Mouse (Mus musculus) forebrain, embryonic 11.5 days (tissue): Measurements from ENCODE around the gene En2. TPM values are rescaled to one million over a fixed set of nuclear protein-coding genes. Genes with fewer than 3 reads are reported as not detected.

ENCODE experiments used
- ATAC-seq: fragments of 200-750 bp; cut with Nextera tagmentation; replicated peaks from 2 replicates; pipeline ENCODE4 v1.8.0; 2017; ENCODE audit warnings: moderate TSS enrichment; ENCODE audit not compliant: low FRiP score
- DNase-seq: peaks from one replicate; pipeline ENCODE4 v3.0.0-alpha.2; 2017; ENCODE audit warnings: low spot score
- H3K27ac ChIP-seq: fragments of 300-500 bp; sonication (generic); 2 replicates; pipeline ENCODE4 v1.5.1; 2014; ENCODE audit warnings: low read depth, low read length
- H3K27me3 ChIP-seq: fragments of 300-500 bp; sonication (generic); 2 replicates; pipeline ENCODE4 v1.6.1; 2014; ENCODE audit warnings: mild to moderate bottlenecking, low read length, mixed read lengths; ENCODE audit not compliant: control insufficient read depth, insufficient read depth
- H3K36me3 ChIP-seq: fragments of 300-500 bp; sonication (generic); 2 replicates; pipeline ENCODE4 v1.6.1; 2014; ENCODE audit warnings: mild to moderate bottlenecking, low read length, moderate library complexity, mixed read lengths; ENCODE audit not compliant: control insufficient read depth, insufficient read depth
- H3K4me1 ChIP-seq: fragments of 300-500 bp; sonication (generic); replicated peaks from 2 replicates; pipeline ENCODE4 v1.6.1; 2014; ENCODE audit warnings: low read length, mixed read lengths; ENCODE audit not compliant: control insufficient read depth, insufficient read depth
- H3K4me2 ChIP-seq: fragments of 300-500 bp; sonication (generic); 2 replicates; pipeline ENCODE4 v1.6.1; 2014; ENCODE audit warnings: low read depth, mild to moderate bottlenecking, low read length, moderate library complexity, mixed read lengths; ENCODE audit not compliant: severe bottlenecking
- H3K4me3 ChIP-seq: fragments of 300-500 bp; sonication (generic); 2 replicates; pipeline ENCODE4 v1.5.1; 2014; ENCODE audit warnings: low read depth, low read length
- H3K9ac ChIP-seq: fragments of 300-500 bp; sonication (generic); 2 replicates; pipeline ENCODE4 v1.6.1; 2014; ENCODE audit warnings: low read length
- H3K9me3 ChIP-seq: fragments of 300-500 bp; sonication (generic); 2 replicates; pipeline ENCODE4 v1.6.1; 2016; ENCODE audit warnings: low read length, mixed read lengths; ENCODE audit not compliant: control insufficient read depth
- WGBS: fragments of 180-500 bp; shearing (Covaris S2); extraction: QIAGEN DNeasy Blood & Tissue Kit; methylation state at CpG from one replicate; pipeline ENCODE4 v1.1.7; 2014; 5-methylcytosine and 5-hydroxymethylcytosine counted together
- polyA plus RNA-seq: library from polyadenylated mRNA; unstranded; fragments of >200 nt; fragmentation: Nextera tagmentation; extraction: Ambion mirVana; gene quantifications from 2 replicates; pipeline ENCODE4 v1.2.1, GENCODE M21; 2014

The En2 gene
- polyA plus RNA-seq, 1 experiment from 2014 or later, result not detected

DNA sequence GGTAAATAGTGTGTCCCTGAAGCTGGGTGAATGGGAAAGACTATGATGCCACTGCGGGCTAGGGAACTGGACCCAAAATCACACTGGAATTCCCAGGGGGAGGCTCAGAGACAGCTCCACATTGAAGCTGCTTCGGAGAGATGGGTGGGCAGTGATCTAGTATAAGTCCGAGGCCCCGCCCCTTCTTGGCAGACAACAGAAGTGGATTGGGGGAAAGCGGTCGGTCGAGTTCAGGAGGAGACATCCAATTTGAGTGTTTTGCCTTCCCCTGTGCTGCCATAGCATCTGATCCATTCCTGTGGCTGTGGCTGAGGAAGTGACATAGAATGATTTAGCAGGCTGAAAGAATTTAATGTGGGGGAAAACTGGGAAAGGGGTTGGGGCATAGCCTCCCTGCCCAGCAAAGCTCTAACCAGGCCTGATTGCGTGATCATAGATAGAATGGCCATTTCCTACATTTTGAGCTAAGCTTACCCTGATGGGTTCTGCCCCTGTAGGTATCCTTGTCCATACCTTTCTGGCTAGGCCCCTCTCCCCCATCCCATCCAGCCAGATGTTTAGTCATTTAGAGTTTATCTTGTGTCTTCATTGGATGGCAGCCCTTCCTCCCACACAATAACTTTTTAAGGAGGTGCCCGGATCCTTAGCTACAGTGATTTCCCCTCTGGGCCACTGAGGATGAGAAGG is 8.3 kb upstream of the En2 start:
- H3K4me1 ChIP-seq, result peaks cover 5% of the 10 kb centered on the region; the same call in 1 of the 2 replicates
- DNase-seq (no peak), ATAC-seq (no peak)
- H3K9me3 ChIP-seq, result no peaks in the 10 kb centered on the region
- H3K36me3 ChIP-seq, result no peaks in the 10 kb centered on the region
- H3K9ac ChIP-seq, result no peak overlapping the region
- H3K27me3 ChIP-seq, result peaks cover 66% of the 10 kb centered on the region
- no peak overlapping the region for H3K4me3 ChIP-seq
- 3% methylated on average over 9 of the region's 9 CpGs for whole genome bisulfite sequencing
- H3K4me2 ChIP-seq, result no peak overlapping the region
- no peak overlapping the region for H3K27ac ChIP-seq

- Histone ChIP-seq H3K9ac (no peak overlapping the region), H3K9me3 (no peaks in the 10 kb centered on the region), H3K4me2 (peak overlapping the region; percentile 37), H3K27me3 (peaks cover 70% of the 10 kb centered on the region), H3K27ac (no peak overlapping the region), H3K4me3 (no peak overlapping the region), H3K4me1 (peaks cover 5% of the 10 kb centered on the region; the same call in 1 of the 2 replicates), H3K36me3 (no peaks in the 10 kb centered on the region)
- ATAC-seq (no peak), DNase-seq (no peak)
- 2% methylated on average over 17 of the region's 17 CpGs for WGBS
Measured at GRCm38 (mm10) chr5:28157781-28158180, 7.7 kb upstream of the En2 start.

- under 1% methylated on average over 31 of the region's 31 CpGs for WGBS
Measured at GRCm38 (mm10) chr5:28158308-28159071, 7.0 kb upstream of the En2 start.

GRCm38 (mm10) chr5:28159072-28159458 is 6.4 kb upstream of the En2 start:
- Histone ChIP-seq H3K4me3 (no peak overlapping the region), H3K27ac (no peak overlapping the region), H3K9ac (no peak overlapping the region), H3K4me2 (no peak overlapping the region), H3K27me3 (peaks cover 81% of the 10 kb centered on the region), H3K4me1 (peaks cover 5% of the 10 kb centered on the region; the same call in 1 of the 2 replicates), H3K9me3 (no peaks in the 10 kb centered on the region), H3K36me3 (no peaks in the 10 kb centered on the region)
- DNase-seq, result no peak
- ATAC-seq, result no peak; the same call in 1 of the 2 replicates
- WGBS, result under 1% methylated on average over 15 of the region's 15 CpGs

More at GRCm38 (mm10) chr5:28158308-28159071, 7.0 kb upstream of the En2 start:
- Histone ChIP-seq H3K9ac (no peak overlapping the region), H3K27ac (no peak overlapping the region), H3K9me3 (no peaks in the 10 kb centered on the region), H3K4me1 (peaks cover 5% of the 10 kb centered on the region; the same call in 1 of the 2 replicates), H3K27me3 (peaks cover 75% of the 10 kb centered on the region), H3K36me3 (no peaks in the 10 kb centered on the region), H3K4me2 (peak overlapping the region; percentile 37), H3K4me3 (no peak overlapping the region)
- peak; percentile 42 for ATAC-seq
- DNase-seq, result no peak

DNA sequence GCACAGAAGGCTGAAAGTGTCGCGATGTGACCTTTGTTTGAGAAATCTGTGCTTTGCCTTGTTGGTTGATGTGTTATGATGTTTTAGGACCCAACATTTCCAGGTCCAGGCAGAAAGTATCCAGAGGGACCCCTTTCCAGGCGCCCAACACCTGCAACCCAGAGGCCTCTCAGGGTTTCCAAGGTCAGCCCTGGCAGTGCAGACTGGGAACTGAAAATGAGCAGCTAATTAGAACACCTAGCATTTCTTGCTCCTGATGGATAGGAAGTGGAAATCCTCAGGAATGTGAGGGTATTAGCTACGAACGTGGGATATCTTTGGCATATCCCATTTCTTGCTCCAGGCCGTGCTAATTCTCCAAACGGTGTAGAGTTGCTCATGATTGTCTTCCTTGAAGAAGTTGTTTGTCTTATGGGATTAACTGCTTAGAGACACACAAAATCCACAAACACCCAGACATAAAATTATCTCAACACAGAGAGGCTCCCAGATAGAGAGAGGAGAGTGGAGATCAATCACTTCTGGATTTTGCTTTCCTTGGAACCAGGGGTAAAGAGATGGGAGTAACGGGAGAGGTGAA is 5.5 kb upstream of the En2 start:
- DNase-seq, result no peak
- Histone ChIP-seq H3K9ac (no peak overlapping the region), H3K4me2 (no peak overlapping the region)

DNA sequence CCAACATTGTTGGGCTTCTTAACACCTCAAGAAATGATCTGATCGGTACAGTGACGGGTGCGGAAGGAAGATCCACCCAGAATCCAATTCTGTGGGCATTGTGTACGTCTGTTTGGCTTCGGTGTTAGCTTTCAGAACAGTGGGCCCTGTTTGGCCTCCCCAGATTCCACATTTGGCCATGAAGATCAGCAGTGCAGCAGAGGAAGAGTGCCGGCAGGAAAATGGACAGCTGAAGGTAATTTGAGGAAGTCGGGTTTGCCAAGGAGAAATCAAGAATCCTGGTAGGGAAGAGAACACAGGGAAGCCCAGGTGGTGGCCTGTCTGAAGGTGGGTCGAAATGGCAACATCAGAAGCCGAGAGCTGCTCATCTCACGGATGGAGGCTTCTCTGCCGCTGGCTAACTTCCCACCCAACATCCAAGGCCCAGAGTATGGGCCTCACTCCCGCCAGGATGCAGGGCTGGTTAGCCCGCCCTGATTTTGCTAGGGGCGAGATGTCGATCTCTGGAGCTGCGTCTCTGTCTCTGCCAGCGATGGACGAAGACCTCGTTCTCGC is 4.0 kb upstream of the En2 start:
- no peak for ATAC-seq
- Histone ChIP-seq H3K36me3 (no peaks in the 10 kb centered on the region), H3K4me3 (0 out of 2 replicates have a peak overlapping the region, but pooled peaks have one; percentile 7), H3K27me3 (peaks cover 92% of the 10 kb centered on the region), H3K9me3 (no peaks in the 10 kb centered on the region), H3K4me1 (peaks cover 13% of the 10 kb centered on the region; the same call in 1 of the 2 replicates), H3K27ac (no peak overlapping the region), H3K9ac (no peak overlapping the region), H3K4me2 (no peak overlapping the region)
- no peak for DNase-seq
- under 1% methylated on average over 20 of the region's 20 CpGs for WGBS

More for the DNA sequence above, 5.5 kb upstream of the En2 start:
- 1% methylated on average over 8 of the region's 8 CpGs for WGBS
- Histone ChIP-seq H3K9me3 (no peaks in the 10 kb centered on the region), H3K36me3 (no peaks in the 10 kb centered on the region), H3K27me3 (peaks cover 87% of the 10 kb centered on the region), H3K27ac (no peak overlapping the region), H3K4me3 (no peak overlapping the region), H3K4me1 (peaks cover 5% of the 10 kb centered on the region; the same call in 1 of the 2 replicates)
- no peak for ATAC-seq

DNA sequence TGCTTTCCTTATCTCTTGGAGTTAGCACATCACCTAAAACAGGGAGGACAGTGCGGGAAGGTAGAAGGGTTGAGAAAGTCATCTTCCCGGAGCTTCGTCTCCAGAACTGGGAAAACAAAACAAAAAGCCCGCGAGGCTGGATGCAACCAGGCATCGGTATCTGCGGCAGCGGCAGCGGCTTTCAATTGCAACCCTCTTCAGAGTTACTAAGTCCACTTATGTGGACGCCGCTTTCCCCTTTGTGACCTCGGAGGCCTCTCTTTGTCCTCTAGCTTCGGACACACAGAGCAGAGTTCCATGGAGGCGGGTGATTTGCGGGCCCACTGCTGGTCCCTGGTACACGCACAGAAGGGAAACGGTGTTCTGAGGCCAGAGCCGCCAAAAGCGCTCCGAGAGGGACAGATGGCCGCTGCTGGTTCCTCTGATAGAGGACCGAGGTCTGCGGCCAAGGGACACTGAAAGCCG is 3.5 kb upstream of the En2 start:
- under 1% methylated on average over 24 of the region's 24 CpGs for WGBS

GRCm38 (mm10) chr5:28163926-28164325 is 1.6 kb upstream of the En2 start:
- no peak overlapping the region for H3K27ac ChIP-seq
- no peaks in the 10 kb centered on the region for H3K9me3 ChIP-seq
- no peak for ATAC-seq
- peaks cover 89% of the 10 kb centered on the region for H3K27me3 ChIP-seq
- no peak for DNase-seq
- H3K36me3 ChIP-seq, result no peaks in the 10 kb centered on the region
- H3K4me1 ChIP-seq, result peaks cover 14% of the 10 kb centered on the region; the same call in 1 of the 2 replicates
- H3K9ac ChIP-seq, result no peak overlapping the region
- WGBS, result 0% methylated on average over 1 of the region's 1 CpGs
- no peak overlapping the region for H3K4me2 ChIP-seq
- no peak overlapping the region for H3K4me3 ChIP-seq

More for the DNA sequence above, 3.5 kb upstream of the En2 start:
- peaks cover 92% of the 10 kb centered on the region for H3K27me3 ChIP-seq
- no peak overlapping the region for H3K4me2 ChIP-seq
- no peaks in the 10 kb centered on the region for H3K36me3 ChIP-seq
- H3K9ac ChIP-seq, result no peak overlapping the region
- 0 out of 2 replicates have a peak overlapping the region, but pooled peaks have one; percentile 7 for H3K4me3 ChIP-seq
- H3K9me3 ChIP-seq, result no peaks in the 10 kb centered on the region
- peaks cover 18% of the 10 kb centered on the region; the same call in 1 of the 2 replicates for H3K4me1 ChIP-seq
- H3K27ac ChIP-seq, result no peak overlapping the region
- ATAC-seq (no peak), DNase-seq (no peak)
